Mouse (Mus musculus) megakaryocyte-erythroid progenitor cell, adult 5-6 weeks (primary cell): ENCODE results near the gene Arhgef1. TPM values are rescaled to one million over a fixed set of nuclear protein-coding genes. Genes with fewer than 3 reads are reported as not detected.
A peak's percentile ranks its signal among the peaks of the same experiment; 100 is the strongest.

Source experiments
- ATAC-seq: replicated peaks from 2 replicates; pipeline ENCODE4 v1.8.0; 2016; ENCODE audit warnings: mild to moderate bottlenecking, inconsistent platforms; ENCODE audit not compliant: severe bottlenecking, poor library complexity, low FRiP score, low TSS enrichment
- total RNA-seq, 2 experiments: library from RNA; stranded (forward) in 1 of 2; stranded (reverse) in 1 of 2; fragments of 200-1000, 215-1000 nt in 1 of 2; fragments of >200 nt in 1 of 2; fragmentation: Nextera tagmentation in 1 of 2; gene quantifications; 2 replicates each; pipeline ENCODE4 v1.2.3; 2014 to 2017

The Arhgef1 gene
- total RNA-seq, 2 experiments from 2014 or later = 32.8 to 120 TPM

- no peak for ATAC-seq
These were observed 17.0 kb downstream of the Arhgef1 start for GRCm38 (mm10) chr7:24919728-24920127.

- ATAC-seq = no peak
These were observed 27.8 kb downstream of the Arhgef1 start for GRCm38 (mm10) chr7:24930475-24930874.

GRCm38 (mm10) chr7:24931651-24932050, 28.9 kb downstream of the Arhgef1 start:
- ATAC-seq = no peak

GRCm38 (mm10) chr7:24943641-24944040, 40.9 kb downstream of the Arhgef1 start:
- no peak for ATAC-seq

GRCm38 (mm10) chr7:24944257-24944950, 41.7 kb downstream of the Arhgef1 start, which contains the start of gene Gm4881:
Gm4881 (minus strand) TSS chr7:24944494.
- no peak for ATAC-seq

GRCm38 (mm10) chr7:24947316-24948048, 44.8 kb downstream of the Arhgef1 start:
- no peak for ATAC-seq

GRCm38 (mm10) chr7:24948774-24949173, 46.1 kb downstream of the Arhgef1 start:
- ATAC-seq = no peak

GRCm38 (mm10) chr7:24949958-24950623, 47.4 kb downstream of the Arhgef1 start:
- peak; percentile 76 for ATAC-seq

GRCm38 (mm10) chr7:24953966-24954365, 51.3 kb downstream of the Arhgef1 start:
- ATAC-seq = no peak

GRCm38 (mm10) chr7:24954450-24954849, 51.7 kb downstream of the Arhgef1 start:
- no peak for ATAC-seq

GRCm38 (mm10) chr7:24955226-24955625, 52.5 kb downstream of the Arhgef1 start:
- ATAC-seq = no peak

GRCm38 (mm10) chr7:24964288-24964687, 61.6 kb downstream of the Arhgef1 start:
- ATAC-seq = no peak

- 0 out of 2 replicates have a peak, but pooled peaks have one; percentile 54 for ATAC-seq
These were observed 62.3 kb downstream of the Arhgef1 start for GRCm38 (mm10) chr7:24964897-24965535.

- ATAC-seq = no peak
These were observed 65.3 kb downstream of the Arhgef1 start for GRCm38 (mm10) chr7:24967966-24968365.

- no peak for ATAC-seq
These were observed 65.8 kb downstream of the Arhgef1 start for GRCm38 (mm10) chr7:24968463-24968862.

- no peak for ATAC-seq
These were observed 67.1 kb downstream of the Arhgef1 start for GRCm38 (mm10) chr7:24969805-24970204.

- no peak for ATAC-seq
These were observed 67.6 kb downstream of the Arhgef1 start for GRCm38 (mm10) chr7:24970341-24970740.

GRCm38 (mm10) chr7:24971261-24971971, 68.7 kb downstream of the Arhgef1 start:
- peak; percentile 15; the same call in 1 of the 2 replicates for ATAC-seq
